Mouse (Mus musculus): ENCODE data around the gene Hmgcr. TPM values are rescaled to one million over a fixed set of nuclear protein-coding genes. Genes with fewer than 3 reads are reported as not detected.

The Hmgcr gene
- polyA plus RNA-seq, 1 experiment from 2014 or later, result 32.6 TPM

GRCm38 (mm10) chr13:96681088-96681620 is 10.4 kb upstream of the Hmgcr start:
- H3K4me2 ChIP-seq (replicated peaks; ENCODE audit: low read depth, low read length), result no peak overlapping the region
- TF ChIP-seq EP300 (IDR thresholded peaks at IDR 0.05) (no peak), CTCF (IDR thresholded peaks at IDR 0.05) (no peak)
- H3K36me3 ChIP-seq (ENCODE audit: insufficient read depth, low read length), result no peaks in the 10 kb centered on the region
- H3K4me3 ChIP-seq (ENCODE audit: low read depth, low read length), result no peak overlapping the region
- ATAC-seq (no peak), DNase-seq (ENCODE audit: low spot score) (no peak)
- no peak overlapping the region for H3K27ac ChIP-seq (ENCODE audit: low read length)
- no peaks in the 10 kb centered on the region for H3K9me3 ChIP-seq (ENCODE audit: low read length)
- no peaks in the 10 kb centered on the region for H3K27me3 ChIP-seq (replicated peaks; ENCODE audit: insufficient read depth, low read length)
- H3K4me1 ChIP-seq (ENCODE audit: insufficient read depth, low read depth, low read length), result peaks cover 3% of the 10 kb centered on the region; the same call in 1 of the 2 replicates
- H3K9ac ChIP-seq (replicated peaks; ENCODE audit: low read depth), result no peak overlapping the region

DNA sequence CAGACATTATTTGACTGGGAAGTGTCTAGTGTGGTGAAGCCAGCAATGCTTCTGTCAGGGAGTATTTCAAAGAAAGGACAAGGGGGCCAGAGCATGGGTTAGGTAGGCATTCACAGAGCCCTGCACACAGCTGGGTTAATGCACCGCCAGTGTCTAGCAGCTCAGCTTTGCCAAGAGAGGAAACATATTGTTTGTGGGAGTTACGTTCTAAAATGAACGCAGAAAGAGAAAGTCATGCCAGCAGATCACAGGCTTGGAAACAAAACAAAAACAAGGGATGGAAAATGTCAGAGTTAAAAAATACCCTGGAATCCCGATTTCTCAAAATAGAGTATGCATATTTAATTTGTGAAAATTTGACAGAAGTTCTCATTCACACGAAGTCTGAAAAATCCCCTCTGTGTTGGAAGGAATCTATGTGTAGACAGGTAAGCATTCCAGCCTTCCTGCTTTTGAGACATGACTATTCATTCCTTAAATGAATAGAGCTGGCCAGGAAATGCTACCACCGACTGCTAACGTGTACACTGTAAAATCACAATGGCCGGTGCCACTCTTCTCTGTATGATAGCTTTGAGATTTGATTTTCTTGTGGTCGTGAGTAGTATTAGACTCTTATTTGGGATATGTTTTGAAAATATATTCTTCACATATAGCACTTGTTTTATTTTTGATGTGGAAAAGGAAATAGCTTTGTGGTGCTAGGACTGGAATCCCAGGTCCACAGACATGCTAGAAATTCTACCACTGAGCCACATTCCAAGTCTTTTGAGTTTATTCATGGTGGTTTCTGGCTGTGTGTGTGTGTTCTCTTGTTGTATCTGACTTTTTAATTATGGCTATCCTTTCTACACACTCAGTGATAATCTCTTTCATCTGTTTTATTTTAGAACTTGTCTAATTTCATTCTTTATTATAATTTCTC is 9.7 kb upstream of the Hmgcr start:
- 48% methylated on average over 9 of the region's 9 CpGs for WGBS
- Histone ChIP-seq H3K9ac (replicated peaks; ENCODE audit: low read depth) (no peak overlapping the region), H3K4me3 (ENCODE audit: low read depth, low read length) (no peak overlapping the region), H3K9me3 (ENCODE audit: low read length) (no peaks in the 10 kb centered on the region), H3K27ac (ENCODE audit: low read length) (no peak overlapping the region), H3K27me3 (replicated peaks; ENCODE audit: insufficient read depth, low read length) (no peaks in the 10 kb centered on the region), H3K36me3 (ENCODE audit: insufficient read depth, low read length) (no peaks in the 10 kb centered on the region), H3K4me2 (replicated peaks; ENCODE audit: low read depth, low read length) (no peak overlapping the region), H3K4me1 (ENCODE audit: insufficient read depth, low read depth, low read length) (peaks cover 3% of the 10 kb centered on the region; the same call in 1 of the 2 replicates)
- DNase-seq (ENCODE audit: low spot score) (no peak), ATAC-seq (no peak)
- TF ChIP-seq CTCF (IDR thresholded peaks at IDR 0.05), result no peak
- no peak for TF ChIP-seq EP300 (IDR thresholded peaks at IDR 0.05)

DNA sequence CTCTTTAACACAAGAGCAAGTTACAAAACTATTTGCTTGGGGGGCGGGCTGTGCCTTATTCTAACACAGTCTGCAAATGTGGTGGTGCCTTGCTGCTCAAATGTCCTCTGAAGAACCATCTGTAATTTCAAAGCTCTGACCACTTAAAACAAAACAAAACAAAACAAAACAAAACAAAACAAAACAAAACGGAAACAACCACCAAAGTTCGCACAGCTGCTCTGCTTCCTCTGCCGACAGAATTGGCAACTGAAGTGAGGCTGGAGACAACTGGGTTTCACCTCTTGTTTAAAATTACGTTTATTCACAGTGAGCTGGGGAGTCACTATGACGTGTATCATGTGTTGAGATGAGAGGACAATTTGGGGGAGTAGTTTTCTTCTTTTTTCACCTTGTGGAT is 7.9 kb upstream of the Hmgcr start:
- no peak for DNase-seq (ENCODE audit: low spot score)
- Histone ChIP-seq H3K36me3 (ENCODE audit: insufficient read depth, low read length) (no peaks in the 10 kb centered on the region), H3K27ac (ENCODE audit: low read length) (no peak overlapping the region), H3K4me1 (ENCODE audit: insufficient read depth, low read depth, low read length) (peaks cover 3% of the 10 kb centered on the region; the same call in 1 of the 2 replicates), H3K4me3 (ENCODE audit: low read depth, low read length) (no peak overlapping the region), H3K9ac (replicated peaks; ENCODE audit: low read depth) (no peak overlapping the region), H3K9me3 (ENCODE audit: low read length) (no peaks in the 10 kb centered on the region), H3K4me2 (replicated peaks; ENCODE audit: low read depth, low read length) (no peak overlapping the region), H3K27me3 (replicated peaks; ENCODE audit: insufficient read depth, low read length) (no peaks in the 10 kb centered on the region)
- TF ChIP-seq CTCF (IDR thresholded peaks at IDR 0.05), result no peak
- no peak for TF ChIP-seq EP300 (IDR thresholded peaks at IDR 0.05)
- 68% methylated on average over 6 of the region's 6 CpGs for WGBS
- ATAC-seq, result no peak

DNA sequence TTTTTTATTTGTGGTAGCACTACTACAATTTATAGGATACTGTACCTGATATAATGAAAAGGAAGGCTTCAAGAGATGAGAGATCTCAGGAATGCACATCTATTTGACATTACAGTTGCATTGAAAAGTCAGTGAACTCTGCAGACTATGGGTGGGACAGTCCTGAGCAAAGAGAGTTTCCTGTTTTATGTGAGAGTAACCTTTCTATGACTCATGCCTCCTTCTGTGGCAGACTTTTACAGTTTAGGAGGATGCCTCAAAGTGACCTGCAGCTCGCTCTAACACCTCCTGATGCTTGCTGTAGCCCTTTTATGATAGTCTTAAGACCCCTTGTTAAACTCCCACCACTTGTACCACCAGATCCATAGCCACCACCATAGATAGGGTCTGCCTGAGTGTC is 6.3 kb upstream of the Hmgcr start:
- TF ChIP-seq CTCF (IDR thresholded peaks at IDR 0.05), result no peak
- no peak for TF ChIP-seq EP300 (IDR thresholded peaks at IDR 0.05)
- no peak overlapping the region for H3K9ac ChIP-seq (replicated peaks; ENCODE audit: low read depth)
- DNase-seq (ENCODE audit: low spot score) (no peak), ATAC-seq (no peak)
- H3K4me3 ChIP-seq (ENCODE audit: low read depth, low read length), result no peak overlapping the region
- no peak overlapping the region for H3K4me2 ChIP-seq (replicated peaks; ENCODE audit: low read depth, low read length)
- H3K9me3 ChIP-seq (ENCODE audit: low read length), result no peaks in the 10 kb centered on the region
- H3K4me1 ChIP-seq (ENCODE audit: insufficient read depth, low read depth, low read length), result peaks cover 3% of the 10 kb centered on the region; the same call in 1 of the 2 replicates
- H3K27ac ChIP-seq (ENCODE audit: low read length), result no peak overlapping the region
- H3K36me3 ChIP-seq (ENCODE audit: insufficient read depth, low read length), result no peaks in the 10 kb centered on the region
- H3K27me3 ChIP-seq (replicated peaks; ENCODE audit: insufficient read depth, low read length), result no peaks in the 10 kb centered on the region
- 84% methylated on average over 1 of the region's 1 CpGs for WGBS

GRCm38 (mm10) chr13:96675756-96676155 is 5.0 kb upstream of the Hmgcr start:
- Histone ChIP-seq H3K36me3 (ENCODE audit: insufficient read depth, low read length) (no peaks in the 10 kb centered on the region), H3K4me2 (replicated peaks; ENCODE audit: low read depth, low read length) (no peak overlapping the region), H3K9ac (replicated peaks; ENCODE audit: low read depth) (no peak overlapping the region), H3K4me1 (ENCODE audit: insufficient read depth, low read depth, low read length) (peaks cover 6% of the 10 kb centered on the region; the same call in 1 of the 2 replicates), H3K27ac (ENCODE audit: low read length) (no peak overlapping the region), H3K27me3 (replicated peaks; ENCODE audit: insufficient read depth, low read length) (no peaks in the 10 kb centered on the region), H3K4me3 (ENCODE audit: low read depth, low read length) (no peak overlapping the region), H3K9me3 (ENCODE audit: low read length) (no peaks in the 10 kb centered on the region)
- DNase-seq (ENCODE audit: low spot score) (no peak), ATAC-seq (no peak)
- WGBS, result 79% methylated on average over 6 of the region's 6 CpGs
- TF ChIP-seq EP300 (IDR thresholded peaks at IDR 0.05) (no peak), CTCF (IDR thresholded peaks at IDR 0.05) (no peak)

GRCm38 (mm10) chr13:96673817-96674216 is 3.1 kb upstream of the Hmgcr start:
- ATAC-seq (no peak), DNase-seq (ENCODE audit: low spot score) (no peak)
- Histone ChIP-seq H3K9ac (replicated peaks; ENCODE audit: low read depth) (no peak overlapping the region), H3K9me3 (ENCODE audit: low read length) (no peaks in the 10 kb centered on the region), H3K4me2 (replicated peaks; ENCODE audit: low read depth, low read length) (no peak overlapping the region), H3K27me3 (replicated peaks; ENCODE audit: insufficient read depth, low read length) (no peaks in the 10 kb centered on the region), H3K27ac (ENCODE audit: low read length) (no peak overlapping the region), H3K4me1 (ENCODE audit: insufficient read depth, low read depth, low read length) (peaks cover 14% of the 10 kb centered on the region; the same call in 1 of the 2 replicates), H3K4me3 (ENCODE audit: low read depth, low read length) (no peak overlapping the region), H3K36me3 (ENCODE audit: insufficient read depth, low read length) (no peaks in the 10 kb centered on the region)
- WGBS, result 83% methylated on average over 7 of the region's 7 CpGs
- no peak for TF ChIP-seq CTCF (IDR thresholded peaks at IDR 0.05)
- no peak for TF ChIP-seq EP300 (IDR thresholded peaks at IDR 0.05)
